Mouse (Mus musculus) erythroblast, adult 5-6 weeks (primary cell): ENCODE data around the gene Kcnq1. TPM values are rescaled to one million over a fixed set of nuclear protein-coding genes. Genes with fewer than 3 reads are reported as not detected.

ENCODE experiments used
- ATAC-seq: replicated peaks from 2 replicates; pipeline ENCODE4 v1.8.0; 2016; ENCODE audit warnings: moderate number of reproducible peaks, mild to moderate bottlenecking, moderate TSS enrichment, inconsistent platforms; ENCODE audit not compliant: poor library complexity, low FRiP score, severe bottlenecking
- total RNA-seq, 2 experiments: library from RNA; stranded (forward) in 1 of 2; stranded (reverse) in 1 of 2; fragments of 150-400 nt in 1 of 2; fragments of 200-764, 138-1000 nt in 1 of 2; gene quantifications; 2 replicates each; pipeline versions ENCODE4 v1.2.3 to v1.2.4; 2015 to 2017; ENCODE audit warnings: low replicate concordance in 2 of 2

Gene Kcnq1
- total RNA-seq (2015; ENCODE audit: low replicate concordance): not detected in 2 replicates
- not detected in 2 replicates for total RNA-seq (2017; ENCODE audit: low replicate concordance)

GRCm38 (mm10) chr7:143106062-143106461, at the start of gene Kcnq1:
Kcnq1 (plus strand) TSS chr7:143106362.
- ATAC-seq: no peak

- no peak for ATAC-seq
Observed at GRCm38 (mm10) chr7:143057023-143057422, 49.1 kb upstream of the Kcnq1 start.

- ATAC-seq: no peak
Observed at GRCm38 (mm10) chr7:143057667-143058220, 48.4 kb upstream of the Kcnq1 start.

- no peak for ATAC-seq
Observed at GRCm38 (mm10) chr7:143058221-143058697, 47.9 kb upstream of the Kcnq1 start.

GRCm38 (mm10) chr7:143059202-143059870, 46.8 kb upstream of the Kcnq1 start:
- ATAC-seq: no peak

GRCm38 (mm10) chr7:143062704-143063103, 43.5 kb upstream of the Kcnq1 start:
- ATAC-seq: no peak

- ATAC-seq: no peak
Observed at GRCm38 (mm10) chr7:143064226-143064625, 41.9 kb upstream of the Kcnq1 start.

GRCm38 (mm10) chr7:143065692-143066091, 40.5 kb upstream of the Kcnq1 start:
- no peak for ATAC-seq

GRCm38 (mm10) chr7:143067469-143067868, 38.7 kb upstream of the Kcnq1 start:
- no peak for ATAC-seq

- ATAC-seq: no peak
Observed at GRCm38 (mm10) chr7:143067897-143068296, 38.3 kb upstream of the Kcnq1 start.

GRCm38 (mm10) chr7:143068316-143068881, 37.8 kb upstream of the Kcnq1 start:
- no peak for ATAC-seq

- peak; percentile 88 for ATAC-seq
Observed at GRCm38 (mm10) chr7:143068882-143069591, 37.1 kb upstream of the Kcnq1 start, which contains the start of gene Tssc4. Tssc4 (plus strand) TSS chr7:143069249.

GRCm38 (mm10) chr7:143069751-143070400, 36.3 kb upstream of the Kcnq1 start:
- peak; percentile 45 for ATAC-seq

- ATAC-seq: no peak
Observed at GRCm38 (mm10) chr7:143070506-143071070, 35.6 kb upstream of the Kcnq1 start.

- ATAC-seq: no peak
Observed at GRCm38 (mm10) chr7:143072605-143073004, 33.6 kb upstream of the Kcnq1 start.

GRCm38 (mm10) chr7:143073086-143073485, 33.1 kb upstream of the Kcnq1 start:
- ATAC-seq: no peak

GRCm38 (mm10) chr7:143075394-143075793, 30.8 kb upstream of the Kcnq1 start:
- ATAC-seq: no peak

- no peak for ATAC-seq
Observed at GRCm38 (mm10) chr7:143077351-143077750, 28.8 kb upstream of the Kcnq1 start.

GRCm38 (mm10) chr7:143082024-143082423, 24.1 kb upstream of the Kcnq1 start:
- no peak for ATAC-seq

- no peak for ATAC-seq
Observed at GRCm38 (mm10) chr7:143083708-143084107, 22.5 kb upstream of the Kcnq1 start.
